Mouse (Mus musculus) erythroblast, embryonic 14.5 days (primary cell): ENCODE measurements at regions not wholly inside any gene's neighbourhood (a gene's known extent, or its start where the extent isn't known, plus 50 kb on each side); places are given as distances from the start of the nearest gene placed in this dataset.

Source experiments
- H3K27me3 ChIP-seq: 2 replicates; pipeline ENCODE4 v1.6.1; 2012; ENCODE audit warnings: inconsistent platforms; ENCODE audit not compliant: control insufficient read depth
- H3K36me3 ChIP-seq: 2 replicates; pipeline ENCODE4 v1.6.1; 2012; ENCODE audit warnings: mild to moderate bottlenecking, inconsistent platforms; ENCODE audit not compliant: control insufficient read depth
- H3K4me1 ChIP-seq: 2 replicates; pipeline ENCODE4 v1.6.1; 2012; ENCODE audit warnings: inconsistent platforms; ENCODE audit not compliant: control insufficient read depth
- H3K4me3 ChIP-seq: replicated peaks from 2 replicates; pipeline ENCODE3; 2012; ENCODE audit warnings: moderate library complexity, mild to moderate bottlenecking, inconsistent platforms
- H3K9me3 ChIP-seq: 2 replicates; pipeline ENCODE4 v1.6.1; 2012; ENCODE audit warnings: low read length, inconsistent platforms, mixed read lengths; ENCODE audit not compliant: control insufficient read depth
- GATA1 ChIP-seq: IDR thresholded peaks from 2 replicates; pipeline ENCODE4 v1.6.1; 2012; ENCODE audit warnings: low read length, inconsistent platforms, mixed read lengths
- TAL1 ChIP-seq: IDR thresholded peaks from 3 replicates; pipeline ENCODE4 v1.6.1; 2012; ENCODE audit warnings: low read length, inconsistent platforms, mixed read lengths

- Histone ChIP-seq H3K4me1 (no peaks in the 10 kb centered on the region), H3K4me3 (no peak overlapping the region), H3K36me3 (no peaks in the 10 kb centered on the region), H3K27me3 (no peaks in the 10 kb centered on the region), H3K9me3 (no peaks in the 10 kb centered on the region)
- TF ChIP-seq TAL1 (no peak), GATA1 (no peak)
Measured at GRCm38 (mm10) chr1:137919739-137920563, 255.6 kb downstream of the Ptprc start.

- Histone ChIP-seq H3K36me3 (no peaks in the 10 kb centered on the region), H3K27me3 (no peaks in the 10 kb centered on the region), H3K4me1 (no peaks in the 10 kb centered on the region), H3K9me3 (no peaks in the 10 kb centered on the region), H3K4me3 (no peak overlapping the region)
- TF ChIP-seq TAL1: no peak
- TF ChIP-seq GATA1: no peak
Measured at GRCm38 (mm10) chr1:137917449-137917848, 258.1 kb downstream of the Ptprc start.

- H3K4me3 ChIP-seq: no peak overlapping the region
- H3K9me3 ChIP-seq: no peaks in the 10 kb centered on the region
- no peaks in the 10 kb centered on the region; the same call in 1 of the 2 replicates for H3K4me1 ChIP-seq
- no peak for TF ChIP-seq GATA1
- TF ChIP-seq TAL1: no peak
- H3K36me3 ChIP-seq: no peaks in the 10 kb centered on the region
- no peaks in the 10 kb centered on the region for H3K27me3 ChIP-seq
Measured at GRCm38 (mm10) chr1:137906883-137907282, 268.6 kb downstream of the Ptprc start.

- Histone ChIP-seq H3K4me1 (no peaks in the 10 kb centered on the region; the same call in 1 of the 2 replicates), H3K27me3 (no peaks in the 10 kb centered on the region), H3K9me3 (no peaks in the 10 kb centered on the region), H3K36me3 (no peaks in the 10 kb centered on the region), H3K4me3 (no peak overlapping the region)
- TF ChIP-seq TAL1: no peak
Measured at GRCm38 (mm10) chr1:137906477-137906876, 269.0 kb downstream of the Ptprc start.

GRCm38 (mm10) chr1:137905566-137905965, 269.9 kb downstream of the Ptprc start:
- Histone ChIP-seq H3K4me3 (no peak overlapping the region), H3K9me3 (no peaks in the 10 kb centered on the region), H3K36me3 (no peaks in the 10 kb centered on the region), H3K4me1 (peaks cover 4% of the 10 kb centered on the region), H3K27me3 (no peaks in the 10 kb centered on the region)
- TF ChIP-seq TAL1: no peak
- no peak for TF ChIP-seq GATA1

- H3K36me3 ChIP-seq: no peaks in the 10 kb centered on the region
- H3K9me3 ChIP-seq: no peaks in the 10 kb centered on the region
- peaks cover 13% of the 10 kb centered on the region for H3K4me1 ChIP-seq
- no peaks in the 10 kb centered on the region for H3K27me3 ChIP-seq
- TF ChIP-seq TAL1: no peak
- TF ChIP-seq GATA1: no peak
- H3K4me3 ChIP-seq: no peak overlapping the region
Measured at GRCm38 (mm10) chr1:137903351-137903750, 272.2 kb downstream of the Ptprc start.

GRCm38 (mm10) chr1:137902859-137903258, 272.6 kb downstream of the Ptprc start:
- H3K9me3 ChIP-seq: no peaks in the 10 kb centered on the region
- no peak overlapping the region for H3K4me3 ChIP-seq
- peaks cover 16% of the 10 kb centered on the region for H3K4me1 ChIP-seq
- no peaks in the 10 kb centered on the region for H3K27me3 ChIP-seq
- no peaks in the 10 kb centered on the region for H3K36me3 ChIP-seq
- TF ChIP-seq GATA1 (no peak), TAL1 (no peak)

- H3K27me3 ChIP-seq: no peaks in the 10 kb centered on the region
- peaks cover 16% of the 10 kb centered on the region for H3K4me1 ChIP-seq
- H3K9me3 ChIP-seq: no peaks in the 10 kb centered on the region
- no peak for TF ChIP-seq GATA1
- no peak for TF ChIP-seq TAL1
- H3K4me3 ChIP-seq: no peak overlapping the region
- H3K36me3 ChIP-seq: no peaks in the 10 kb centered on the region
Measured at GRCm38 (mm10) chr1:137901996-137902395, 273.5 kb downstream of the Ptprc start.

- H3K27me3 ChIP-seq: no peaks in the 10 kb centered on the region
- peaks cover 16% of the 10 kb centered on the region for H3K4me1 ChIP-seq
- no peak for TF ChIP-seq TAL1
- H3K9me3 ChIP-seq: no peaks in the 10 kb centered on the region
- H3K4me3 ChIP-seq: no peak overlapping the region
- H3K36me3 ChIP-seq: no peaks in the 10 kb centered on the region
Measured at GRCm38 (mm10) chr1:137901211-137901610, 274.3 kb downstream of the Ptprc start.

- TF ChIP-seq GATA1 (no peak), TAL1 (no peak)
- Histone ChIP-seq H3K9me3 (no peaks in the 10 kb centered on the region), H3K27me3 (no peaks in the 10 kb centered on the region), H3K4me1 (peaks cover 16% of the 10 kb centered on the region), H3K36me3 (no peaks in the 10 kb centered on the region), H3K4me3 (peak overlapping the region; percentile 69)
Measured at GRCm38 (mm10) chr1:137900621-137901071, 274.9 kb downstream of the Ptprc start.
